ENCODE assay signal across 8 mouse cellular contexts in the genomic region with DNA sequence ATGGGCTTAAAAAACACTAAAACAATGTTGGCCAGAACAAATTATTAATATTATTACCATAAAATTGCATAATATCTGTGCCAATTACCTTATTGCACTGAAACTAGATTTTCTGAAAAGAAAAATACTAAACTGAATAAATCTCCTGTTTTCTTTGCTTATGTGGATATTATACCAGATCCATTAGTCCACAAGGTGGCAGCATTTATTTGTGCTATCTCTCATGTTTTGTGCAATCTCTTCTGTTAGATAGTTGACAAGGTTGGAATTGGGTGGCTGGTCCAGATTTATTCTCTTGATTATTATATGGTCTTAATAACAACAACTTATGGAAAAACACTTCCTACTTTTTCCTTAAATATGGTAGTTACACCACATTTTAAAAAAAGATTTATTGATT. TPM values are rescaled to one million over a fixed set of nuclear protein-coding genes. Genes with fewer than 3 reads are reported as not detected.
DNase-seq lines count a peak whose midpoint lies in the region; ATAC-seq and TF ChIP-seq lines count a peak whose summit lies in the region.
"Had no signal": no experiment of that assay in that cellular context is flagged by ENCODE, and none has a peak within 500 bp of the region (broad histone marks: within the 10 kb centered on the region; RNA-seq: fewer than 3 reads in every experiment).

No protein-coding gene starts in this region.

- no peak for ATAC-seq in hindbrain, postnatal 0 days
- no peak; the same call in 1 of the 2 replicates for ATAC-seq in midbrain, embryonic 14.5 days (ENCODE audit: low FRiP score, low TSS enrichment)
- no peak for ATAC-seq in stomach, postnatal 0 days (ENCODE audit: low FRiP score, low TSS enrichment)

- H3K36me3 ChIP-seq in hindbrain, postnatal 0 days (ENCODE audit: insufficient read depth, low read length), result no peaks in the 10 kb centered on the region; the same call in 1 of the 2 replicates
- peaks cover 45% of the 10 kb centered on the region for H3K36me3 ChIP-seq in hindbrain, embryonic 10.5 days
- H3K36me3 ChIP-seq in midbrain, embryonic 14.5 days (ENCODE audit: control insufficient read depth, insufficient read depth, low read length), result peaks cover 19% of the 10 kb centered on the region
- H3K36me3 ChIP-seq in midbrain, embryonic 10.5 days, result peaks cover 44% of the 10 kb centered on the region
- H3K36me3 ChIP-seq in stomach, postnatal 0 days (ENCODE audit: control insufficient read depth, insufficient read depth, low read length), result peaks cover 4% of the 10 kb centered on the region; the same call in 1 of the 2 replicates

- no peak overlapping the region for H3K4me2 ChIP-seq in hindbrain, postnatal 0 days (ENCODE audit: low read depth, low read length)
- no peak overlapping the region for H3K4me2 ChIP-seq in midbrain, embryonic 14.5 days (ENCODE audit: low read length)
- no peak overlapping the region for H3K4me2 ChIP-seq in stomach, postnatal 0 days (replicated peaks; ENCODE audit: low read depth)
- H3K4me2 ChIP-seq: neural tube, embryonic 12.5 days had no signal

- no peak for TF ChIP-seq EP300 in stomach, postnatal 0 days (optimal IDR thresholded peaks at IDR 0.05)

- peak; percentile 65 for TF ChIP-seq CTCF in hindbrain, postnatal 0 days (IDR thresholded peaks at IDR 0.05; ENCODE audit: low read depth)
- peak; percentile 68 for TF ChIP-seq CTCF in stomach, postnatal 0 days (IDR thresholded peaks at IDR 0.05; ENCODE audit: low read depth)

- DNase-seq in hindbrain, postnatal 0 days (ENCODE audit: low spot score), result peak; percentile 82
- DNase-seq in hindbrain, embryonic 10.5 days (ENCODE audit: low spot score), result no peak
- DNase-seq in midbrain, embryonic 14.5 days, result peak; percentile 86
- DNase-seq in midbrain, embryonic 10.5 days (ENCODE audit: low spot score), result no peak
- peak; percentile 42 for DNase-seq in brain, embryonic 18.5 days (ENCODE audit: low read depth, low spot score)
- DNase-seq in stomach, postnatal 0 days (ENCODE audit: low spot score), result no peak
- DNase-seq in spleen, adult 12 weeks (ENCODE audit: low spot score), result no peak

- H3K27me3 ChIP-seq in hindbrain, postnatal 0 days (ENCODE audit: insufficient read depth, low read length), result no peaks in the 10 kb centered on the region
- no peaks in the 10 kb centered on the region for H3K27me3 ChIP-seq in hindbrain, embryonic 10.5 days (ENCODE audit: insufficient read depth, poor library complexity, severe bottlenecking)
- no peaks in the 10 kb centered on the region for H3K27me3 ChIP-seq in midbrain, embryonic 14.5 days (ENCODE audit: control insufficient read depth, insufficient read depth, low read length)
- no peaks in the 10 kb centered on the region for H3K27me3 ChIP-seq in midbrain, embryonic 10.5 days (ENCODE audit: low read depth, poor library complexity, severe bottlenecking)
- H3K27me3 ChIP-seq in stomach, postnatal 0 days (ENCODE audit: control insufficient read depth, insufficient read depth, low read length), result no peaks in the 10 kb centered on the region
- H3K27me3 ChIP-seq: neural tube, embryonic 12.5 days had no signal

- no peak overlapping the region for H3K27ac ChIP-seq in hindbrain, postnatal 0 days
- H3K27ac ChIP-seq in hindbrain, embryonic 10.5 days, result no peak overlapping the region
- no peak overlapping the region for H3K27ac ChIP-seq in midbrain, embryonic 14.5 days (replicated peaks; ENCODE audit: low read depth, low read length)
- H3K27ac ChIP-seq in midbrain, embryonic 10.5 days (replicated peaks), result no peak overlapping the region
- no peak overlapping the region for H3K27ac ChIP-seq in stomach, postnatal 0 days (replicated peaks)
- H3K27ac ChIP-seq: neural tube, embryonic 12.5 days had no signal

- H3K4me3 ChIP-seq in hindbrain, postnatal 0 days (ENCODE audit: low read length), result no peak overlapping the region
- no peak overlapping the region for H3K4me3 ChIP-seq in hindbrain, embryonic 10.5 days
- H3K4me3 ChIP-seq in midbrain, embryonic 14.5 days (replicated peaks; ENCODE audit: low read depth, low read length), result no peak overlapping the region
- no peak overlapping the region for H3K4me3 ChIP-seq in midbrain, embryonic 10.5 days
- H3K4me3 ChIP-seq in stomach, postnatal 0 days (ENCODE audit: low read depth, low read length), result no peak overlapping the region
- H3K4me3 ChIP-seq: neural tube, embryonic 12.5 days had no signal

- no peaks in the 10 kb centered on the region for H3K9me3 ChIP-seq in hindbrain, postnatal 0 days (ENCODE audit: low read length)
- H3K9me3 ChIP-seq in hindbrain, embryonic 10.5 days, result no peaks in the 10 kb centered on the region
- H3K9me3 ChIP-seq in midbrain, embryonic 14.5 days (ENCODE audit: control insufficient read depth, low read length), result no peaks in the 10 kb centered on the region
- H3K9me3 ChIP-seq in midbrain, embryonic 10.5 days (replicated peaks), result no peaks in the 10 kb centered on the region
- no peaks in the 10 kb centered on the region for H3K9me3 ChIP-seq in stomach, postnatal 0 days (ENCODE audit: control insufficient read depth, low read length)
- H3K9me3 ChIP-seq: neural tube, embryonic 12.5 days had no signal

- no peak overlapping the region for H3K9ac ChIP-seq in hindbrain, postnatal 0 days (replicated peaks; ENCODE audit: low read length)
- H3K9ac ChIP-seq in midbrain, embryonic 14.5 days (replicated peaks; ENCODE audit: low read length), result no peak overlapping the region
- H3K9ac ChIP-seq in stomach, postnatal 0 days (ENCODE audit: low read length), result no peak overlapping the region
- H3K9ac ChIP-seq: neural tube, embryonic 12.5 days had no signal

- no peaks in the 10 kb centered on the region for H3K4me1 ChIP-seq in hindbrain, postnatal 0 days (ENCODE audit: insufficient read depth, low read length)
- no peaks in the 10 kb centered on the region for H3K4me1 ChIP-seq in hindbrain, embryonic 10.5 days (replicated peaks)
- no peaks in the 10 kb centered on the region for H3K4me1 ChIP-seq in midbrain, embryonic 14.5 days (ENCODE audit: control insufficient read depth, insufficient read depth, low read length)
- no peaks in the 10 kb centered on the region for H3K4me1 ChIP-seq in midbrain, embryonic 10.5 days
- no peaks in the 10 kb centered on the region for H3K4me1 ChIP-seq in stomach, postnatal 0 days (replicated peaks; ENCODE audit: control insufficient read depth, insufficient read depth)
- H3K4me1 ChIP-seq: neural tube, embryonic 12.5 days had no signal

RNA-seq across cellular contexts. Expression of a gene that starts 58.1 kb away (rescaled TPM):
- 95.2 and 101 TPM in 2 replicates for total RNA-seq in hindbrain, postnatal 0 days (2014; rRNA removed)
- 59.1 and 71.0 TPM in 2 replicates for polyA plus RNA-seq in hindbrain, postnatal 0 days (2015; fragmentation: Nextera tagmentation; extraction: Ambion mirVana)
- polyA plus RNA-seq in hindbrain, embryonic 10.5 days (2016; fragmentation: Nextera tagmentation; extraction: Ambion mirVana), result 21.4 and 24.3 TPM in 2 replicates
- 52.5 and 57.7 TPM in 2 replicates for polyA plus RNA-seq in midbrain, embryonic 14.5 days (2014; fragmentation: Nextera tagmentation; extraction: Ambion mirVana)
- 15.3 and 17.0 TPM in 2 replicates for polyA plus RNA-seq in midbrain, embryonic 10.5 days (2016; fragmentation: Nextera tagmentation; extraction: Ambion mirVana)
- 44.4 and 51.1 TPM in 2 replicates for polyA plus RNA-seq in stomach, postnatal 0 days (2015; fragmentation: Nextera tagmentation; extraction: Ambion mirVana)

Comparison
In these comparisons a context has a peak if more than half of its experiments do, and no peak if none do; other contexts are left out.
1. DNase-seq: peak in hindbrain, postnatal 0 days (single experiment), midbrain, embryonic 14.5 days (single experiment) and brain, embryonic 18.5 days (single experiment); none in hindbrain, embryonic 10.5 days (single experiment), midbrain, embryonic 10.5 days (single experiment), stomach, postnatal 0 days (single experiment) and spleen, adult 12 weeks (single experiment).